Mouse (Mus musculus) thymus, postnatal 10 days (tissue): Measurements from ENCODE around the gene Smurf2.
"Not testable (repeated sequence)": the region's sequence is repeated elsewhere in the genome, so short reads cannot be mapped to it uniquely, and the experiment has no call there.

Experiments used
- DNase-seq, 2 experiments: peaks; one replicate each; pipeline ENCODE4 v3.0.0; 2021; ENCODE audit warnings: low spot score in 2 of 2

Smurf2 gene

DNA sequence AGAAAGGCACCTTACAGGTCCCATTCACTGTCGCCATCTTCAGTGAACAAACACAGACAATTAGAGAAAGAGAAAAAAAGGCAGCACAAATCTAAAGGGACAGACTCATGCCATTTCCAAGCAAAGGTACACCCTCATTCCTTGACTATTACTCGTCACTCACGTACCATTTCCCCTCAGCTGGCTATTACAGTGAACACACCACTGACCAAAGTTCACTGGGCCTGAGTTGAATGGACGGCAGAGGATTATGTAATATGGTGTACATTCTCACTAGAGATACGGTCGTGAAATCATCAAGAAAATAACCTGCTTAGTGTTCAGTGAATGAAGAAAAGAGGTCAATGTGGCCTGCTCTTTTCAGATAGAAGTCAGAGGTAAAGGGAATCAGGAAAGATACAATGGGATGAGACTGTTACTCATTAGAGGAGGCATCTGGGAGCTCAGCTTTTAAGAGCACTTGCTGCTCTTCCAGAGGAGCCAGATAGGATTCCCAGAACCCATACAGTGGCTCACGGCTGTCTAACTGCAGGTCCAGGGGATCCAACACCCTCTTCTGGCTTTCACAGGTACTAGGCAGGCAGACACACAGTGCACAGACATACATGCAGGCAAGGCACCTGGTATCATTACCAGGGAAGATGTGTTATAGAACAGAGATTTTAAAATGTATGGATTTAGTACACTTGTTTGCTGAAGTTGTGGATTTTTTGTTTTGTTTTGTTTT, 107.9 kb downstream of the Smurf2 start:
- DNase-seq = no peak

DNA sequence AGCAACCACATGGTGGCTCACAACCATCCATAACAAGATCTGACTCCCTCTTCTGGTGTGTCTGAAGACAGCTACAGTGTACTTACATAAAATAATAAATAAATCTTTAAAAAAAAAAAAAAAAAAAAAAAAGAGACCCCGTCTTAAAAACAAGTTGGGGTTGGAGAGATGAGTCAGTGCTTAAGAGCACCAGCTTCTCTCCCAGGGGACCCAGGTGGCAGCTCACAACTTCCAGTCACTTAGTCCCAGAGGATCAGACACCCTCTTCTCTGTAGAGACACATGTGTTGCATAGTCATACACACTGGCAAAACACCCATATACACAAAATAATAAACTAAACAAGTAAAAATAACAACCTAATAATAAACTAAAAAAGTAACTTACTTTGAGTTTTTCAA, 113.1 kb downstream of the Smurf2 start:
- not testable (repeated sequence) for DNase-seq

DNA sequence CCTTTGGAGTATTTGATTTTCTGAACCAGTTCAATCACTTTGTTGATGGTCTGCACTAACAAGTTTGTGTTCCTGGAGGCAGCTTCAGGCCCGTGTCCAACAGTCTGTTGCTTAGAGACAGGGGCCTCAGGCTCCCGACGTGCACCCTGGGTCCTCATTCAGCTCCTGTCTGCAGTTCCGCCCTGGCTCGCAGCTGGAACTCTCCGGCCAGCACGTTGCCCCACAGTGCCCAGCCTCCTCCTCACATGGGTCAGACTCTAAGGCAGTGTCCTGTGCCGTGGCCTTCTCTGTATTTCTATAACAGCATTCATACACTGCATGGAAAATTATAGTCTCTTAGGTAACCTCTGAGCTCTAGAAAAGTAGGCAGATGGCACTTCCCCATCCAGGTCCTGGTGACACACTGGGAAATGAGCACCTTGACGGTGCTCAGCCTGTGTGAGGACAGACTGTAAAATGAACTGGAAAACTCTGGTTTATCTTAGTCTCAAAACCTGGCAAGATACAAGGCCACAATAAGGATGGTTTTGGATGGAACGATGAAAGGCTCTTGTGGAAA, 118.4 kb downstream of the Smurf2 start:
- DNase-seq = no peak

DNA sequence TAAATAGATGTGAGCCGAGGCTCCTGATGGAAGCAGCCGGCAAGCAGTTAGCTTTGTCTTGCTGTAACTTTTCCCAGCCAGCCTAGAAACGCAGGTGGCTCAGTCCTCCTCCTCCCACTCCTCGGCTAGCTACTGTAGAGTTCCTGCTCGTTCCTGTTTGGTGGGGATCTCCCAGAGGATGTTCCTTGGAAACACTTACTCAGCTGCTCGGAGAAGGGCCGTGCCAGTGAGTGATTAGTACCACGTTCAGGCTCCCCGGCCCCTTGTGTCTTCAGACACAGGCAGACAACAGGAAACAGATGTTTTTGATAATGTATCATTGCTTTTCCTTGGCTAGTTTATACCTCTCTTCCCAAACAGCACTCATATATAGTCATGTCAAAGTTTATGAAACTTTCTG, 124.8 kb downstream of the Smurf2 start:
- DNase-seq = no peak

DNA sequence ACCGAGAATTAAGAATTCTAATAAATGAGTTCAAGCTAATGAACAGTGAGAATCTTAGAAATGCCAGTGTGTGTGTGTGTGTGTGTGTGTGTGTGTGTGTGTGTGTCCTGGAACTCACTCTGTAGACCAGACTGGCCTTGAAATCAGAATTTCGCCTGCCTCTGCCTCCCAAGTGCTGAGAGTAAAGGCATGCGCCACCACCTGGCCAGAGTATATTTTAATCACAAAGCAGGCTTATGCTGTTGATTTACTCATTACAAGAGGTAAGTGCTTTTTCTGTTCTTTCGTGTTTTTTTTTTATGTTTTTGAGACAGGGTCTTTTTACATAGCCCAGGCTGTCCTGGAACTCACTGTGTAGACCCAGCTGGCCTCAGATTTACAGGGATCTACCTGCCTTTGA, 126.7 kb downstream of the Smurf2 start:
- no peak for DNase-seq

DNA sequence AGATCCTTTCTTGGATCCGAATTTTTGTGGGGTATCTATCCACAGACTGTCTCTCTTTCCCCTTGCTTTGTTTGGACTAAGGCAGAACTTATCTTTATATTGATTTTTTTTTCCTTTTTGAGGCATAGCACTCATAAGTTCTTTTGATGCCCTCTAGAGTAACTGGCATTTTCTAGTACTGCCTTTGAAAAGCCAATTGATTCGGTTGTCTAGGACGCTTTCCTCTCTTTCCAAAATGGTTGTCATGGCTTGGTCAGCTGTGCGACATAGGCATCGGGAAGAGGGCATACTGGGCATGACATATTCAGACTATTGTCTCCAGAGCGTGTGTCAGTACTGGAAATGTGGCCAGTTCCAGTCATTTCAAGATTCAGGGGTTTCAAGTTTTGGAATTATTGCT, 130.9 kb downstream of the Smurf2 start:
- no peak for DNase-seq

DNA sequence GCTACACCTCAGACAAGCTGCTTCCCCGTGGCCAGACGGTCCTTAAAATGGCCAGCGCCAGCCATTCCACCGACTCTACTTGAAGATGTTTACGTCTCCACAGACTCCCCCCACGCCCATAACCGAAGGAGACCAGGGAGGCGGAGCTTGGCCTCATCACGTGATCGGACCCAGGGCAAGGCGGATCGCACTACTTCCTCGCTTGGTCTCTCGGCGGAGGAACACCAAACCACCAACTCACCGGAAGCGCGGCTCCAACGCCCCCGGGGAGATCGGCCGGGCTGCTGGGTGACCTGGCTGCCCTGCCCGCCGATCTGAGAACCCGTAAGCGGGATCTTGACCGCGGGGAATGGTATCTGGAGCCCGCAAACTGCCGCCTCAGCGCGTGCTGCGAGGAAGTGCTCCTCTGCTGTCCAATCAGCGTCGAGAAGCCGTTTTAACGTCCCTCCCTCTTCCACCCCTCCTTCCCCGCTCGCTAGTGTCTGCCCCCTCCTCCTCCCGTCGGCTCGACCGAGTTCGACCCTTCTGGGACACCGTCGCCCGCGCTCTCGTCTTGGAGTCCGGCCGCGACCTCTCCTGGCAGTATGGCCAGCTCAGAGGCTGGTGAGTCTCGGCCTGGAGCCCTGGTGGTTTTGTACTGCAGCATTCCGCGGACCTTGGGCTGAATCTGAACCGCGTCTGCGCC, 131.6 kb downstream of the Smurf2 start, which contains the start of the genes Ddx5 and Cep95:
Gene Ddx5 (minus strand): TSS at position 411 of the 685 bp plus-strand sequence.
Gene Cep95 (plus strand): TSS at position 478 of the 685 bp plus-strand sequence.
- DNase-seq = peak; percentile 97 to 99

DNA sequence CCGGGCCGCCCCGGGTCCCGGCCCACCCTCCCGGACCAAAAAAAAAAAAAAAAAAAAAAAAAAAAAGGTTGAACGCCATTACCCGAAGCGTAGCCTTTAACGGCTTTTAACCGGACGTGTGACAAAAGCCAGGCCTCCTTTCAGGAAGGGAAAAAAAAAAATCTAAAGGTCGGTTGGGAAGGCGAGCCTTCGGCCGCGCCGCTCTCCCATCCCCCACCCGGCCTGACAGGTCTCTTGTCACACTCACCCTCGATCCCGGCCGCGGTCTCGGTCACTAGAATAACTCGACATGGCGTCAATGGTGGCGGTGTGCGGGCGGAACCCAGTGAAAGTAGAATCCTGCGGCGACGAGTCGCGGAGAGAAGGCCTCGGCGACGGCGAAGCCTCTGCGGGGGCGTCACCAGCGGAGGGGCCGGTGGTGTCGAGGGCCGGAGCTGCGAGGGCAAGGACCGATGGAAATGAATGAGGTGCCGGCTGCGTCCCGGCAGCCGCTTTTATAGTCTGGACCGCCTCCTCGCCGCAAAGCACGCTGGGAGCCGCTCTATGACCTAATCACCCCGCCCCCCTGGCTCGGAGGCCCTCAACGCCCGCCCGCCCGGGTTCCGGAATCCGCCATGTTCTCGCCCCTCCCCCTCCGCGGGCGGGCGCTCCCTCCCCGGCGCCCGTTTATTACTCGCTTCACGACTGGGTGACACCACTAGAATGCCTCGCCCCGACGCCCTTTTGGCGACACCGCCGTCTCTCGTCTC, 132.3 kb downstream of the Smurf2 start:
- DNase-seq = peak; percentile 98 to 100

DNA sequence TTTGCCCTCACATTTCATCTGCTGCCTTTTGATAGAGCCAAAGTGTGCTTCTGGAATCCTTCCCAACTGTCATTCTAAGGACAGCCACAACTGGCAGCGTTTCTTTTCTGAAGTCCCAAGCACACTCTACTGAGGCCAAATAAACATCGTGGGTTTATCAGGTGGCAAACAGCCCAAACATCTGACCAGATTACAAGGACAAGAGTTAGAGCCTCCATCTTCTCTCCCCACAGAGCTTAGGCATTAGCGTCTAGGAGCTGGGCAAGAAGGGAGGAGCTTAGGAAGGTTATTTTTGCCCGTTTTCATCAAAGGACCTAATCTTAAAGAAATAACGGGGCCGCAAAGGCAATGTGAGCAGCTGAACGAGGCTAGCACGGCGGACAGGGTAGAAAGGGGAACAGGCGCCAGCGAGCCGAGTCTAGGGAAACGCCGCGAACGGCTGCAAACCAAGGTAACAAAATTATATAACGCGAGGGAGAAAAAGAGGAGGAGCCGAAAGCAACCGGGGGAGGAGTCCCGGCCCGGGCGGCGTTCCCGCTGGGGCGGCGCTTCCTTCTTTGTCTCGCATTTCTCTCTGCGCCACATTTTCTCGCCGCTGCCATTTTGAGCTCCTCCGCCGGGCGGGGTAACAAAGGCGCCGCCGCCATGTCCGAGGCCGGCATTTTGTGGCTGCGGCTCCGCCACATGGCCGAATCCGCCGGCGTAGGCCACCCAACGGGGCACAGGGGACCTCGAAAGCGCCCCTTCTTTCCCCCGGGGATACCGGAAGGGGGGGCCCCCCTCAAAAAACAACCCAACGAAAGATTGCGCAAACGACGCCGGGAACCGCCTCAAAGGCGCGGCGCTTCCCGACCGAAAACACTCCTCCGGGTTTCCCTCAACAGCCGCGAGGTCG, 133.1 kb downstream of the Smurf2 start:
- peak; percentile 87 to 90 for DNase-seq

DNA sequence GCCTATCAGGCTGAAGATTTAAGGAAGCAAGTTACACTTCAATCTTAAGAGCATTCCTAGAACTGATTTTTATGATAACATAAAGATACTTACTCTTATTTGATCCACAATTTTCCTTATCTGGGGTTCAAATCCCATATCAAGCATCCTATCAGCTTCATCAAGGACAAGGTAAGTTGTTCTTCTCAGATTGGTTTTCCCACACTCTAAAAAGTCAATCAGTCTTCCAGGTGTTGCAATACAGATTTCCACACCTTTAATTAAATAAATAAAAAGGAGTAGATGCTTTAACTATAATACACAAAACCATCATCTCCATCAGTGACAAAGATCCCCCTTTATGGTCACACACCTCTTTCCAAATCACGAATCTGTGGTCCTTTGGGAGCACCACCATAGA, 135.5 kb downstream of the Smurf2 start:
- no peak for DNase-seq

DNA sequence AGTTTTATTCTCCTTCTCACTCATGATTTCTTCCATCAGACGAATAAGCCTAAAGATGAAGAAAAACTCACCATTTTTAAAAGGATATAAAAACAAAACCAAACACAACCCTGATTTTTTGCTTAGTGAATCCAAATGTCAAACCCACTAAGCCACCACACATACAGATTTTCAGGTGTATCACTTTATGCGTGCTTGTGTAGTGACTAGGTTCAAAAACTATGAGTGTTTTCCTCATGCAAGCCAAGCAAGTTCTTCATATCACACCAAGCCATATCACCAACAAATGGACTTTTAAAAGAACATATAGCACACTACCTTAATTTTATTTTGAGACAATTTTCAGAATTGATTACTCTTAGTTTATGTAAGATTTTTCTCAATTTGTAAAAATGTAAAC, 136.0 kb downstream of the Smurf2 start:
- DNase-seq = no peak

DNA sequence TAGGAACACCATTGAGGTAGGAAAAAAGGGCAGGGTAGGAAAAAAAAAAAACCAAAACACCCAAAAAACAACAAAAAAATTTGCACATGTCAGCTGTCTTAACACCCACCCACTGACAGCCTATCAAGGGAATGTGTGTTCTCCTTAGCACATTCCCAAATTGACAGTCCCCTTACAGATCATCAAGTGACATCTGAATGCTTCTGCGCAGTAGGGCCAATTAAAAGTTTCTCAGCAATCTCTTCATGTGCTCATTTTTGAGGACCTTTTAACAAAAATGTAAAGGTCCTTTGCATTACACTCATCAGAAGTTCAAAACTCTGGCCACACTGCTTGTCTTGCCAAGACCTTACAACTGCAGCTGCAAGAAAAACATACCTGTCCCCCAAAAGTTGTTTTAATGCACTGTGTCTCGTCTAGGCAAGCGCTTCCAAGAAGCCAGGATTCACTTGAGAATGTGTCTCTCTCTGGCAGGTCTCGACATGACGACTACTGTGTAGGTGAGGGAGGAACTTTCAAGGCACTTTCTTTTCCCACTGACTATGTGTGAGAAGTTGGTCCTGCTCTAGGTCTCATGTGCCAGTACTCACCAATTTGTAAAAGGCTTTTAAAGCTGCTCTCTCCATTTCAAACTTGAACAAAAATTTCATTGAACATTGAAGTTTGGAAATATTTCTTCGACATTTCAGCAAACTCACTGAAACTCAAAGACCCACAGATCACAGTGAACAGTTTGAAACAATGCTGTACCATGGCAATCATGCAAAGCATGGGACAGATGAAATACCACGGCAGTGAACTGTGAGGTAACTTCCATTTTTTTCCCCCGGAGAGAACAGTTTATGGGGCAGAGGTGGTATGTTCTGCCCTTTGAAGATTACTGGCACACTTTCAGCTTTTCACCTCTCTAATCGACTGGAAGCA, 137.4 kb downstream of the Smurf2 start:
- DNase-seq = no peak

DNA sequence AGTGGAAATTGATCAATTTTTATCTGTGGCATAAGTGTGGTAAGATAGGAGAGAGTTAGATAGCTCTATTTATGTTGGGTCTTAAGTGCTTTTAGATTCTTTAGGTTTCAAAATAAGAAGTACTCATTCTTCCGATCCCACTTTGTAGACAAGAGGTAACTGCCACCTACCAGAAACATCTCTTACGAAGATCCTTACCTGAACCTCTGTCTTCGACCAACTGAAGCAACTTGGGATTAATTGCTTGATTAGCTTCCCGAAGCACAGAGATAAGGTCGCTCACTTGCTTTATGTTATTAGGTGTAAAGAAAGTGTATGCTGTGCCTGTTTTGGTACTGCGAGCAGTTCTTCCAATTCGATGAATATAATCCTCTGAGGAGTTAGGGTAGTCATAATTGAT, 138.2 kb downstream of the Smurf2 start:
- DNase-seq = not testable (repeated sequence)

DNA sequence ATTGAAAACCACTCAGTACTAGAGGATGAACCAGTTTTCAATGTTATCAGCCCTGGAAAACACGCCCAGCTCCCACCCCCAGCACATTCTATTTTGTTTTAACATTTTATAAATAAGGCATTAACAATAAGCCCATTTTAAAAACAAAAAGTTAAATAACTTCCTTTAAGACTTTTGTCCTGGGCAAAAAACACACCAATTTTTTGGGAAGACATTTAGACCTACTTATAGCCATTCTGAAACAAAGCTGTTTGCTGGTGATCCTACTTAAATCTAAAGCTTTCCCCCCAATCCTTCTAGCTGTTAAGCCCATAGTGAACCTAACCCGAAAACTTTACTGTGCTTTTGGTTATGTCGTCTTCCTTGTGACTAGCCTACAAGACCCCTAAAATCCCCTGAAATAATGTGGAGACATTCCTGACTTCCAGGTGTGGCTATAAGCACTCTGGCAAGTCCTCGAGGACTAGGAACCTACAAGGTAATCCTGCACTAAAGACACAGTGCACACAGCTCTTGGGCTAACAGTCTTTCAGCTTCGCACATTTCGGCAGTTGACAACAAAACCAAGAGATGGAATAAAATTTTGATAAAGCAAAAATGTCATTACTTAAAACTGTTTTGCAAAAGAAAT, 139.8 kb downstream of the Smurf2 start:
- DNase-seq = no peak

DNA sequence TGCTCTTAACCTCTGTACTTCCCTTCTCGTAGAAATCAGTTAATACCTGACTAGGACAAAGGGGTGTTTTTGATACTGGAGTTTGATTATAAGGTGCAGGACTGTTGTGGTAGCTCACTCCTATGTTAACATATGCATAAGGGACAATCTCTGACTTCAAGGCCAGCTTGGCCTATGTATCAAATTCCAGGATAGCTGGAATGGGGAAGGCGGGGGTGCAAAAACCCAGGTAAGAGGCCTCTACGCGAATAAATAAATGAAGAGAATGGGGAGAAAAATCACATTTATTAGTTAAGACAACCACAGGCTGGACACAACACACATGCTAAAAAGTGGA, 140.5 kb downstream of the Smurf2 start:
- DNase-seq = no peak

DNA sequence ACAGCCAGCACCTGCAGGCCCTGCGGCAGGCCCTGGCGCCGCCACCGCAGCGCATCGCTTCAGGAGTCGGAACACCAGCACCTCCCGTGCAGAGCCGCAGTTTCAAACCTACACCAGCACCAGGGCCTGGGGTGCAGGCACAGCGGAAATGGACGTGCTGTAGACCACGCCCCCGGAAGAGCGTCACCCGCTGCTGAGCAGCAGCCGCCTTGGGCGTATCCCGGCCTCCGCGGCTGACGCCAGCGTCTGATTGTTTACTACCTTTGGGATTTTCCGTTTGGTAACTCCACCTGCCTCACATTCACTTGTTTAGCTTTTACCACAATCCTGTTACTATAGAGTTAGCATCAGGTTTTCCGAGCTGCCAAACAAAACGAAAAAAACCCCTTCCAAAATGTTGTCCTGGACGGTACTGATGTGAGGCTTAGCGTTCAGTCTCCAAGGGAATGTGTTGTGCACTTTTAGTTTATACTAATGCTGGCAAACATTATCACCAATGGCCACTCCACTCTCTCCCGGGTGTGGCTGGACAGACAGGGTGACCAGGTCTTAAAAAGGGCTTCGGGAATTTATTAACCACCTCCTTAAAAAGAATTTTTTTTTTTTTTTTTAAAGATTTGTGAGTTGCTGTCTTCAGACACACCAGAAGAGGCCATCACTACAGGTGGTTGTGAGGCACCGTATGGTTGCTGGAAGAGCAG, 141.0 kb downstream of the Smurf2 start, which contains the start of gene Polg2:
Gene Polg2 (minus strand): TSS at position 150 of the 701 bp plus-strand sequence.
- DNase-seq = peak; percentile 88 to 90

DNA sequence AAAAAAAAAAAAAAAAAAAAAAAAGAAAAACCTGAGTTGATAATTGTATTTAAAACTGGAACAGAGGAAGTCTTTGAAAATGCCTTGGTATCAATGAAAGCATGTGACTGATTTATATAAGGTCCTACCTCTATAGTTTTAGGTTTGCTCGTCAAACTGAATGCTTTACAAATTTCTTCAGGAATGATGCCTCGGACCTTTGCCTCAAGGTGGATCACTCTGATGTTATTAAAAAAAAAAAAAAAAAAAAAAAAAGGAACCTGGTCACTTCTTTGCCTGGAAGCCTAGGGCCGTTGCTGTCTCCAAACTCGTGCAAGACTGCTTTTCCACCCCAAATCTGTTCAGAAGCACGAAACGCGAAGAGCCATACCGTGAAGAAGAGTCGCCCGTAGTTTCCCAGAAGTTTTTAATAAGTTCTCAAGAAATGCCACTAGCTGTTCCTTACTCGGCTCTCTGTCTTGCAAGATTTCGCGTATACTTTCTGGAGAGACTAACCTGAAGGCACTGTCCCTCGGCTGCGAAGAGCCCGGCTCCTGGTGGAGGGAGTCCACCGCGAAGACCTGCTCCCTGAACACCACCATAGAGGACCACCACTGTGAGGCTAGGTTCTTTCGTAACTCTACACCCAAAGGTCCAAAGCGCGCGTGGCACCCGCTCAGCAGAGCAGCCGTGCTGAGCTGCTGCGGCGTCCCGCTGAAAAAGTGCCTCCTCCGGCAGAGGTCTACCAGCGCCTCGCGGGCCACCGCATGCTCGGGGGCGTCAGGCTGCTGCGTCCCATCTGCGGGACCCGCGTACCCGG, 141.7 kb downstream of the Smurf2 start:
- no peak for DNase-seq

DNA sequence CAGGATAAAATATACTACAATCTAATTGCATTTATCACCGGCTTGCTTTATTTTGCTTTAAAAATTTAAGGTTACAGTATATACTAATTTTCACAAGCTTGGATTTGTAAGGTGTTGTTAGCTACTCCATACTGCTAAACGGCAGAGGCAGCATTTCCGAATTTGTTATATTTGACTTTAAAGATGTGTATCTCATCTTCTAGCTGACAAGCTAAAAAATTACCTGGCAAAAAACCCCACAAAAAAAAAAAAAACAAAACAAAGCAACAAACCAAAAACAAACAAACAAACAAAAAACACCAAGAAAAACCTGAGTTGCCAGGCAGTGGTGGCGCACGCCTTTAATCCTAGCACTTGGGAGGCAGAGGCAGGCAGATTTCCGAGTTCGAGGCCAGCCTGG, 142.4 kb downstream of the Smurf2 start:
- DNase-seq = no peak
